Mouse (Mus musculus): Measurements from ENCODE around the gene Arhgap24. TPM values are rescaled to one million over a fixed set of nuclear protein-coding genes. Genes with fewer than 3 reads are reported as not detected.

The Arhgap24 gene
- polyA plus RNA-seq, 1 experiment from 2014 or later, result 51.1 TPM

- no peaks in the 10 kb centered on the region for H3K36me3 ChIP-seq (ENCODE audit: control insufficient read depth, insufficient read depth, low read length)
- peaks cover 9% of the 10 kb centered on the region; the same call in 1 of the 2 replicates for H3K4me1 ChIP-seq (ENCODE audit: control insufficient read depth, insufficient read depth, low read length)
- no peak overlapping the region for H3K27ac ChIP-seq (ENCODE audit: low read depth, low read length)
- ATAC-seq (ENCODE audit: low FRiP score, low TSS enrichment), result no peak
- H3K4me2 ChIP-seq (replicated peaks; ENCODE audit: low read depth, low read length), result no peak overlapping the region
- WGBS, result 65% methylated on average over 2 of the region's 2 CpGs
- H3K27me3 ChIP-seq (ENCODE audit: control insufficient read depth, insufficient read depth, low read length), result no peaks in the 10 kb centered on the region
- no peaks in the 10 kb centered on the region for H3K9me3 ChIP-seq (ENCODE audit: control insufficient read depth, low read length)
- no peak overlapping the region for H3K9ac ChIP-seq (ENCODE audit: low read depth, low read length)
- H3K4me3 ChIP-seq (ENCODE audit: low read length), result no peak overlapping the region
Measured at GRCm38 (mm10) chr5:102786123-102786522, 304.9 kb downstream of the Arhgap24 start.

GRCm38 (mm10) chr5:102788437-102788836 lies 307.2 kb downstream of the Arhgap24 start:
- Histone ChIP-seq H3K36me3 (ENCODE audit: control insufficient read depth, insufficient read depth, low read length) (no peaks in the 10 kb centered on the region), H3K4me2 (replicated peaks; ENCODE audit: low read depth, low read length) (no peak overlapping the region), H3K27ac (ENCODE audit: low read depth, low read length) (no peak overlapping the region), H3K9ac (ENCODE audit: low read depth, low read length) (no peak overlapping the region), H3K4me1 (ENCODE audit: control insufficient read depth, insufficient read depth, low read length) (peaks cover 12% of the 10 kb centered on the region; the same call in 1 of the 2 replicates), H3K9me3 (ENCODE audit: control insufficient read depth, low read length) (no peaks in the 10 kb centered on the region), H3K4me3 (ENCODE audit: low read length) (no peak overlapping the region), H3K27me3 (ENCODE audit: control insufficient read depth, insufficient read depth, low read length) (no peaks in the 10 kb centered on the region)
- WGBS, result 71% methylated on average over 3 of the region's 3 CpGs
- no peak for ATAC-seq (ENCODE audit: low FRiP score, low TSS enrichment)

- Histone ChIP-seq H3K4me1 (ENCODE audit: control insufficient read depth, insufficient read depth, low read length) (peaks cover 12% of the 10 kb centered on the region; the same call in 1 of the 2 replicates), H3K4me2 (replicated peaks; ENCODE audit: low read depth, low read length) (no peak overlapping the region), H3K4me3 (ENCODE audit: low read length) (no peak overlapping the region), H3K36me3 (ENCODE audit: control insufficient read depth, insufficient read depth, low read length) (no peaks in the 10 kb centered on the region), H3K9ac (ENCODE audit: low read depth, low read length) (no peak overlapping the region), H3K9me3 (ENCODE audit: control insufficient read depth, low read length) (no peaks in the 10 kb centered on the region), H3K27ac (ENCODE audit: low read depth, low read length) (no peak overlapping the region), H3K27me3 (ENCODE audit: control insufficient read depth, insufficient read depth, low read length) (no peaks in the 10 kb centered on the region)
- ATAC-seq (ENCODE audit: low FRiP score, low TSS enrichment), result no peak
- WGBS, result 47% methylated on average over 4 of the region's 4 CpGs
Measured at GRCm38 (mm10) chr5:102791273-102791672, 310.1 kb downstream of the Arhgap24 start.

- 84% methylated on average over 11 of the region's 11 CpGs for WGBS
- no peak for ATAC-seq (ENCODE audit: low FRiP score, low TSS enrichment)
- Histone ChIP-seq H3K4me2 (replicated peaks; ENCODE audit: low read depth, low read length) (no peak overlapping the region), H3K36me3 (ENCODE audit: control insufficient read depth, insufficient read depth, low read length) (no peaks in the 10 kb centered on the region), H3K27me3 (ENCODE audit: control insufficient read depth, insufficient read depth, low read length) (no peaks in the 10 kb centered on the region), H3K4me1 (ENCODE audit: control insufficient read depth, insufficient read depth, low read length) (peaks cover 12% of the 10 kb centered on the region; the same call in 1 of the 2 replicates), H3K27ac (ENCODE audit: low read depth, low read length) (no peak overlapping the region), H3K4me3 (ENCODE audit: low read length) (no peak overlapping the region), H3K9me3 (ENCODE audit: control insufficient read depth, low read length) (no peaks in the 10 kb centered on the region), H3K9ac (ENCODE audit: low read depth, low read length) (no peak overlapping the region)
Measured at GRCm38 (mm10) chr5:102793536-102793935, 312.3 kb downstream of the Arhgap24 start.

- Histone ChIP-seq H3K4me3 (ENCODE audit: low read length) (no peak overlapping the region), H3K9me3 (ENCODE audit: control insufficient read depth, low read length) (no peaks in the 10 kb centered on the region), H3K27ac (ENCODE audit: low read depth, low read length) (no peak overlapping the region), H3K27me3 (ENCODE audit: control insufficient read depth, insufficient read depth, low read length) (no peaks in the 10 kb centered on the region), H3K4me1 (ENCODE audit: control insufficient read depth, insufficient read depth, low read length) (0 out of 2 replicates have a peak, but pooled peaks cover 3% of the 10 kb centered on the region), H3K36me3 (ENCODE audit: control insufficient read depth, insufficient read depth, low read length) (no peaks in the 10 kb centered on the region), H3K4me2 (replicated peaks; ENCODE audit: low read depth, low read length) (no peak overlapping the region), H3K9ac (ENCODE audit: low read depth, low read length) (no peak overlapping the region)
- no peak for ATAC-seq (ENCODE audit: low FRiP score, low TSS enrichment)
- WGBS, result 84% methylated on average over 3 of the region's 3 CpGs
Measured at GRCm38 (mm10) chr5:102801469-102801868, 320.3 kb downstream of the Arhgap24 start.

GRCm38 (mm10) chr5:102802833-102803232 lies 321.6 kb downstream of the Arhgap24 start:
- Histone ChIP-seq H3K4me1 (ENCODE audit: control insufficient read depth, insufficient read depth, low read length) (0 out of 2 replicates have a peak, but pooled peaks cover 3% of the 10 kb centered on the region), H3K27ac (ENCODE audit: low read depth, low read length) (no peak overlapping the region), H3K4me2 (replicated peaks; ENCODE audit: low read depth, low read length) (no peak overlapping the region), H3K9ac (ENCODE audit: low read depth, low read length) (no peak overlapping the region), H3K9me3 (ENCODE audit: control insufficient read depth, low read length) (no peaks in the 10 kb centered on the region), H3K36me3 (ENCODE audit: control insufficient read depth, insufficient read depth, low read length) (no peaks in the 10 kb centered on the region), H3K4me3 (ENCODE audit: low read length) (no peak overlapping the region), H3K27me3 (ENCODE audit: control insufficient read depth, insufficient read depth, low read length) (no peaks in the 10 kb centered on the region)
- no peak for ATAC-seq (ENCODE audit: low FRiP score, low TSS enrichment)
- 71% methylated on average over 6 of the region's 6 CpGs for WGBS

GRCm38 (mm10) chr5:102803675-102804074 lies 322.5 kb downstream of the Arhgap24 start:
- Histone ChIP-seq H3K4me1 (ENCODE audit: control insufficient read depth, insufficient read depth, low read length) (0 out of 2 replicates have a peak, but pooled peaks cover 3% of the 10 kb centered on the region), H3K9ac (ENCODE audit: low read depth, low read length) (no peak overlapping the region), H3K9me3 (ENCODE audit: control insufficient read depth, low read length) (no peaks in the 10 kb centered on the region), H3K27ac (ENCODE audit: low read depth, low read length) (no peak overlapping the region), H3K36me3 (ENCODE audit: control insufficient read depth, insufficient read depth, low read length) (no peaks in the 10 kb centered on the region), H3K4me3 (ENCODE audit: low read length) (no peak overlapping the region), H3K27me3 (ENCODE audit: control insufficient read depth, insufficient read depth, low read length) (no peaks in the 10 kb centered on the region), H3K4me2 (replicated peaks; ENCODE audit: low read depth, low read length) (no peak overlapping the region)
- peak; percentile 90 for ATAC-seq (ENCODE audit: low FRiP score, low TSS enrichment)
- 23% methylated on average over 4 of the region's 4 CpGs for whole genome bisulfite sequencing

- H3K27ac ChIP-seq (ENCODE audit: low read depth, low read length), result no peak overlapping the region
- no peaks in the 10 kb centered on the region for H3K36me3 ChIP-seq (ENCODE audit: control insufficient read depth, insufficient read depth, low read length)
- no peaks in the 10 kb centered on the region for H3K27me3 ChIP-seq (ENCODE audit: control insufficient read depth, insufficient read depth, low read length)
- no peaks in the 10 kb centered on the region for H3K9me3 ChIP-seq (ENCODE audit: control insufficient read depth, low read length)
- no peak overlapping the region for H3K4me2 ChIP-seq (replicated peaks; ENCODE audit: low read depth, low read length)
- 0 out of 2 replicates have a peak, but pooled peaks cover 3% of the 10 kb centered on the region for H3K4me1 ChIP-seq (ENCODE audit: control insufficient read depth, insufficient read depth, low read length)
- ATAC-seq (ENCODE audit: low FRiP score, low TSS enrichment), result no peak
- H3K4me3 ChIP-seq (ENCODE audit: low read length), result no peak overlapping the region
- H3K9ac ChIP-seq (ENCODE audit: low read depth, low read length), result no peak overlapping the region
Measured at GRCm38 (mm10) chr5:102807518-102807917, 326.3 kb downstream of the Arhgap24 start.

GRCm38 (mm10) chr5:102810366-102810957 lies 329.3 kb downstream of the Arhgap24 start:
- Histone ChIP-seq H3K27ac (ENCODE audit: low read depth, low read length) (no peak overlapping the region), H3K36me3 (ENCODE audit: control insufficient read depth, insufficient read depth, low read length) (no peaks in the 10 kb centered on the region), H3K4me3 (ENCODE audit: low read length) (no peak overlapping the region), H3K9me3 (ENCODE audit: control insufficient read depth, low read length) (no peaks in the 10 kb centered on the region), H3K4me1 (ENCODE audit: control insufficient read depth, insufficient read depth, low read length) (no peaks in the 10 kb centered on the region), H3K4me2 (replicated peaks; ENCODE audit: low read depth, low read length) (no peak overlapping the region), H3K9ac (ENCODE audit: low read depth, low read length) (no peak overlapping the region), H3K27me3 (ENCODE audit: control insufficient read depth, insufficient read depth, low read length) (no peaks in the 10 kb centered on the region)
- 41% methylated on average over 7 of the region's 7 CpGs for WGBS
- ATAC-seq (ENCODE audit: low FRiP score, low TSS enrichment), result no peak
